11 mouse cellular contexts compared by ENCODE assay signal in genomic region chr11:4421933-4422488, GRCm38 (mm10). TPM values are rescaled to one million over a fixed set of nuclear protein-coding genes. Genes with fewer than 3 reads are reported as not detected.
DNase-seq lines count a peak whose midpoint lies in the region; ATAC-seq and TF ChIP-seq lines count a peak whose summit lies in the region.
"Had no signal": no experiment of that assay in that cellular context is flagged by ENCODE, and none has a peak within 500 bp of the region (broad histone marks: within the 10 kb centered on the region; RNA-seq: fewer than 3 reads in every experiment).

No protein-coding gene starts in this region.

- ATAC-seq in lung, embryonic 14.5 days (ENCODE audit: insufficient read depth) = no peak

- no peaks in the 10 kb centered on the region for H3K36me3 ChIP-seq in lung, embryonic 14.5 days (ENCODE audit: insufficient read depth)
- H3K36me3 ChIP-seq: lung, embryonic 15.5 days had no signal

- H3K27me3 ChIP-seq in lung, embryonic 14.5 days (ENCODE audit: insufficient read depth, low read length) = no peaks in the 10 kb centered on the region; the same call in 1 of the 2 replicates

- WGBS in lung, embryonic 14.5 days = 41% methylated on average over 6 of the region's 6 CpGs

- H3K9me3 ChIP-seq in lung, embryonic 14.5 days (ENCODE audit: low read depth, low read length) = no peaks in the 10 kb centered on the region
- H3K9me3 ChIP-seq: lung, embryonic 15.5 days had no signal

- intact Hi-C loops in gastrocnemius, adult 2 months (cut with DNase I) = loop anchor here (1.0 to 5.0 kb wide), 2 partner anchors 163 to 290 kb away; no protein-coding TSS in a partner anchor
- intact Hi-C loops in gastrocnemius, postnatal 36 days (cut with DNase I) = loop anchor here (1.0 to 5.0 kb wide), 2 partner anchors 201 to 285 kb away; partner anchors contain the start of gene Rnf215

- H3K4me1 ChIP-seq in lung, embryonic 14.5 days (ENCODE audit: insufficient read depth) = no peaks in the 10 kb centered on the region
- H3K4me1 ChIP-seq: lung, embryonic 15.5 days had no signal

- DNase-seq in gastrocnemius, adult 2 months = no peak
- DNase-seq in gastrocnemius, postnatal 36 days = no peak
- DNase-seq in lung, embryonic 14.5 days = peak; percentile 79
- DNase-seq in lung, postnatal 14 days = no peak
- DNase-seq in Muller cell, postnatal 12 days (ENCODE audit: inconsistent ontology term) = peak; percentile 25
- peak; percentile 7 for DNase-seq in mesoderm, embryonic 11.5 days (ENCODE audit: low read depth, low spot score)
- no peak for DNase-seq in gastrocnemius, postnatal 4 days (ENCODE audit: low spot score in 2 of 2)
- DNase-seq in gastrocnemius, adult 18-20 months (ENCODE audit: low spot score) = no peak

- no peak overlapping the region for H3K27ac ChIP-seq in gastrocnemius, adult 2 months
- H3K27ac ChIP-seq in lung, embryonic 14.5 days (ENCODE audit: low read depth) = no peak overlapping the region
- H3K27ac ChIP-seq: lung, embryonic 15.5 days had no signal

- TF ChIP-seq CTCF in gastrocnemius, adult 2 months (IDR thresholded peaks at IDR 0.05) = peak; percentile 72
- TF ChIP-seq CTCF in lung, embryonic 14.5 days (IDR thresholded peaks at IDR 0.05; ENCODE audit: low read depth) = peak; percentile 59

- no peak overlapping the region for H3K9ac ChIP-seq in lung, embryonic 14.5 days
- H3K9ac ChIP-seq: lung, embryonic 15.5 days had no signal

- no peak overlapping the region for H3K4me2 ChIP-seq in lung, embryonic 14.5 days
- H3K4me2 ChIP-seq: lung, embryonic 15.5 days had no signal

- H3K4me3 ChIP-seq in gastrocnemius, adult 2 months = no peak overlapping the region
- H3K4me3 ChIP-seq in lung, embryonic 14.5 days (ENCODE audit: low read depth, low read length) = no peak overlapping the region
- H3K4me3 ChIP-seq: lung, embryonic 15.5 days had no signal

RNA-seq across cellular contexts. Expression of gene Hormad2, which starts 18.9 kb away (rescaled TPM):
- not detected for total RNA-seq in gastrocnemius, adult 2 months (2021)
- not detected for total RNA-seq in gastrocnemius, postnatal 36 days (2021)
- 0.09 TPM in 1 of 2 replicates, not detected in the other for polyA plus RNA-seq in lung, embryonic 14.5 days (2014; fragmentation: Nextera tagmentation; extraction: Ambion mirVana)
- total RNA-seq in gastrocnemius, postnatal 4 days (2021) = under 1 TPM; 0.66 to 0.67 TPM
- not detected for total RNA-seq in gastrocnemius, adult 18-20 months (2021)
- total RNA-seq: layer of hippocampus, adult 18-20 months had no signal
- polyA plus RNA-seq: neural tube, embryonic 14.5 days had no signal

Comparison
In these comparisons a context has a peak if more than half of its experiments do, and no peak if none do; other contexts are left out.
1. DNase-seq: peak in lung, embryonic 14.5 days (single experiment), Muller cell, postnatal 12 days (single experiment) and mesoderm, embryonic 11.5 days (single experiment); none in gastrocnemius, adult 2 months (single experiment), gastrocnemius, postnatal 36 days (0 of 2), lung, postnatal 14 days (single experiment), gastrocnemius, postnatal 4 days (0 of 2) and gastrocnemius, adult 18-20 months (single experiment).